Mouse (Mus musculus) G1E (cell line): ENCODE data around the gene Kntc1. TPM values are rescaled to one million over a fixed set of nuclear protein-coding genes. Genes with fewer than 3 reads are reported as not detected.

ENCODE experiments used
- ATAC-seq: 2 replicates; pipeline ENCODE4 v1.8.0; 2016; ENCODE audit warnings: mild to moderate bottlenecking; ENCODE audit not compliant: insufficient number of reproducible peaks, poor library complexity, low FRiP score, severe bottlenecking; ENCODE audit errors: extremely low read depth
- DNase-seq: peaks from one replicate; pipeline ENCODE4 v3.0.0; 2012; ENCODE audit warnings: low spot score
- H3K27me3 ChIP-seq: 2 replicates; pipeline ENCODE4 v1.6.1; 2012; ENCODE audit warnings: mild to moderate bottlenecking, low read length, inconsistent platforms; ENCODE audit not compliant: insufficient read depth
- H3K36me3 ChIP-seq: replicated peaks from 2 replicates; pipeline ENCODE3; 2012; ENCODE audit warnings: mild to moderate bottlenecking, inconsistent platforms
- H3K4me1 ChIP-seq: 2 replicates; pipeline ENCODE4 v1.6.1; 2012; ENCODE audit warnings: low read depth, low read length, inconsistent platforms, mixed read lengths; ENCODE audit not compliant: insufficient read depth
- H3K4me3 ChIP-seq: 2 replicates; pipeline ENCODE4 v1.5.1; 2012; ENCODE audit warnings: low read depth, mild to moderate bottlenecking, inconsistent platforms, low read length, moderate library complexity, mixed read lengths
- H3K9me3 ChIP-seq: replicated peaks from 2 replicates; pipeline ENCODE4 v1.6.1; 2012; ENCODE audit warnings: inconsistent platforms
- CTCF ChIP-seq: IDR thresholded peaks from 2 replicates; pipeline ENCODE4 v1.5.1; 2012; ENCODE audit warnings: low read depth, low read length, inconsistent platforms, mixed read lengths
- GATA1 ChIP-seq: IDR thresholded peaks from 2 replicates; pipeline ENCODE4 v1.6.1; 2012; ENCODE audit warnings: borderline replicate concordance, low read length, inconsistent platforms, mixed read lengths
- GATA2 ChIP-seq: IDR thresholded peaks from 2 replicates; pipeline ENCODE4 v1.6.1; 2012; ENCODE audit warnings: low read depth, low read length, inconsistent platforms, borderline replicate concordance
- POLR2AphosphoS5 ChIP-seq: IDR thresholded peaks from 2 replicates; pipeline ENCODE4 v1.6.1; 2012; ENCODE audit warnings: low read depth, low read length, inconsistent platforms; ENCODE audit not compliant: insufficient replicate concordance
- TAL1 ChIP-seq: conservative IDR thresholded peaks from 2 replicates; pipeline ENCODE4 v1.6.1; 2012; ENCODE audit warnings: low read depth, low read length, inconsistent platforms, mixed read lengths
- polyA plus RNA-seq: library from polyadenylated mRNA; stranded (reverse); fragments of >175 nt; gene quantifications from 2 replicates; pipeline ENCODE4 v1.2.3, GENCODE M21; 2012
- total RNA-seq, 2 experiments: library from RNA; stranded (forward) in 1 of 2; stranded (reverse) in 1 of 2; fragments of 200-1000 nt in 1 of 2; fragments of >200 nt in 1 of 2; fragmentation: Nextera tagmentation in 1 of 2; gene quantifications; 2 replicates each; pipeline ENCODE4 v1.2.3; 2014 to 2017

Gene Kntc1
- total and polyA plus RNA-seq, 3 experiments = 3.8 to 117 (median 68.0) TPM

DNA sequence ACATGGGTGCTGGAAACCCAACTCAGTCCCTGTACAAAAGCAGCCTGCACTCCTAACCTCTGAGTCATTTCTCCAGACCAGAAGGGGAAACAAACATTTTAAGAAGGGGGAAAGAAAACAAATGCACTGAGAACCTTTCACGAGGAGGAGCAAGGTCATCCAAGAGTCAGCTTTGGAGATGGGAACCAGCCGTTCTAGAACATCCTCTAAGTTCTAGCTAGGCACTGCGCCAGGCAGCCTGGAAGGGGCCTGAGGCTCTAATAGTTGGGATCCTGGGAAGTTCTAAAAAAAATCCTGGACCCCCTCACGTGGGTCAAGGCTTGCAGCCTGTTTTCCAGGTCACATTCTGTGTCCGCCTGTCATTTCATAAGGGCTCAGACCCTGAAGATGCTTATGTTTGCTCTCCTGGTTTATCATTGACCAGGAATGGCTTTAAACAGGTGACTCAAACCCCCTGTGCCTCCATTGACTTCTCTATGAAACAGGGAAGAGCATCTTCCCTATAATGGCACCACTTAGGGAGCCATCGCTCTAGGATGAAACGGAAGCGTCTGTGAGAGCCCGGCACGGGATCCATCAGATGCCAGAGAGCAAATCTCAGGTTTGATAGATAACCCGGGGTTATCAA lies 104.5 kb downstream of the Kntc1 start:
- H3K4me1 ChIP-seq = no peaks in the 10 kb centered on the region

DNA sequence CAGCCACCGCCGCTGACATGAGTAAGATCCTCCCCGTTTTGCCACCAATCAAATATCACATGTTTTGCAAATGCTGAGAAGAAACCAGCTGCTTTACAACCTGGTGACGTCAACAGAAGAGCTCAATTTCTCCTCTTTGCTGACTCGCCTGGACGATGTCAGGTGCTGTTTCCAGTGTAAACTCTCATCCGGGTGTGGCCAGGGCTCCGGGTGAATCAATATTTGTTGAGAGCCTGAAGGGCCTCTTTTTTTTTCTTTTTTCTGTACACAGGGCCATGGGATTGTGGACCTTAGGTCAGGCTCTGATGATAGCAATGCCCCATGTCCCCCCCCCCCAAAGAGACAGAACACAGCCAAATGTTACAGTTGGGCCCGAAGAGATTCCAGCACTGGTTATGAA lies 105.0 kb downstream of the Kntc1 start:
- Histone ChIP-seq H3K4me1 (no peaks in the 10 kb centered on the region), H3K4me3 (no peak overlapping the region), H3K27me3 (peaks cover 12% of the 10 kb centered on the region), H3K36me3 (no peaks in the 10 kb centered on the region), H3K9me3 (no peaks in the 10 kb centered on the region)
- ATAC-seq (no peak), DNase-seq (no peak)
- TF ChIP-seq GATA2 (no peak), CTCF (no peak), TAL1 (no peak), POLR2AphosphoS5 (no peak)

More for the DNA sequence above, 104.5 kb downstream of the Kntc1 start:
- Histone ChIP-seq H3K36me3 (no peaks in the 10 kb centered on the region), H3K27me3 (peaks cover 12% of the 10 kb centered on the region), H3K9me3 (no peaks in the 10 kb centered on the region), H3K4me3 (no peak overlapping the region)
- TF ChIP-seq TAL1 (no peak), GATA2 (no peak)
- ATAC-seq (no peak), DNase-seq (no peak)

DNA sequence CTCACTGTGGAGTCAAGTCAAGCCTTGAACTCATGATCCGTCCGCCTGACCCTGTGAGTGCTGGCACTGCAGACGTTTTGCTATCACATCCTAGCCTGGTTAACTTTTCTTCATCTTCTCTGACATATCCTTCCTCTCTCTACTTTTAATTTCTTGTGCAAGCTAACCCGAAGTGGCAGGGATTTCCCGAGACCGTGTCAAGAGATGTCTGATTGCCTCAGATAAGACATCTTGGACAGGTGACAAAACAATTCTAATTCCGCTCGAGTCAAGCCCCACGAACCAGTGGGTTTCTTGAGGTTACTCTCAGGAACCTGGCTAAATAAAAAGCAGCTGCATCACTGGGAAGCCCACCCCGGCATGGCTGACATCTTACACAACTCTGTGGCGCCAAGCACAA lies 109.3 kb downstream of the Kntc1 start:
- ATAC-seq (no peak), DNase-seq (no peak)
- Histone ChIP-seq H3K9me3 (no peaks in the 10 kb centered on the region), H3K4me3 (no peak overlapping the region), H3K4me1 (no peaks in the 10 kb centered on the region), H3K27me3 (peaks cover 12% of the 10 kb centered on the region), H3K36me3 (no peaks in the 10 kb centered on the region)
- TF ChIP-seq CTCF (no peak), GATA2 (no peak), POLR2AphosphoS5 (no peak), GATA1 (no peak), TAL1 (no peak)

DNA sequence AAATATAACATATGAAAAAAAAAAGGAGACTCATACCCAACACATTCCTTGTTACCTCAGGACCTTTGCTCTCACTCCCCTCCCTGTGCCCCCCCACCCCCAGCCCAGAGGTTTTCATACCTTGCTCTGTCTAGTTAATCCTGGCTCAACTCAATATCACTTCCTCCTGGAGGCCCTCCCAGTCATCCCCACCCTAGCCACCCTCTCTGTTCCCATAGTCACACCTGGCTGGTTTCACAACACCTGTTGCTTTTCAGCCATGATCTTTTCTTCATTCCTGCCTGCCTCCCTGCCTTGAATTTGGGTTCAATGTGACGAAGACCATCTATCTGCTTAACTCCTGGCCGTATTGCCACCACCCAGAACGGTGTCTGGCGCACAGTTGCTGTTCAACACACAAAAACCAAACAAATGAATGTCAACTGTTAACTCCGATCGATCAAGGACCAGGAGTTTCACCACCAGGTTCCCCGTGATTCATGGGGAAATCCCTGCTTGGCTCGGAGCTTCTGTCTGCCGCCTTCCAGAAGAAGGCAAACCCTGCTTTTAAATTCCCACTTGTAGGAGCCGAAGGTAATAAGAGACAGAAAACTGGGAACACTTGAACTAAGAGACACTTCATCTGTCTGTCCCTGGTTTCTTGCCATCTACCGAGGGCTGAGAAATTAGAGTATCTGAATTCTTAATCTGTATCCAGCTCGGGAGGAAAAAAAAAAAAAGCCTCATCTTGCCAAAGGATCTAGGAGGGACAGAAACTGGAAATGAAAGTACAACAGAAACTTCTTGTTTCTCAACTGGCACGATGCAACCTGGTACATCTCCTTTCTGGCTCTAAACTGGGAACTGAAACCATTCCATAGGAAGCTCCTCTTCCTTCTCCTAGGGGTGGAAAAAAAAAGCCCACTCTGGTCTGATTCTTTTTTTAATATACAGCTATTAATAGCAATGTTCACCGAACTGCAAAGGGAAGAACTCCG lies 113.1 kb downstream of the Kntc1 start:
- Histone ChIP-seq H3K36me3 (no peaks in the 10 kb centered on the region), H3K9me3 (no peaks in the 10 kb centered on the region), H3K4me3 (no peak overlapping the region), H3K4me1 (no peaks in the 10 kb centered on the region), H3K27me3 (peaks cover 4% of the 10 kb centered on the region; the same call in 1 of the 2 replicates)
- DNase-seq = no peak
- ATAC-seq = no peak
- no peak for TF ChIP-seq GATA2
- no peak for TF ChIP-seq TAL1
- no peak for TF ChIP-seq POLR2AphosphoS5
- TF ChIP-seq CTCF = no peak

DNA sequence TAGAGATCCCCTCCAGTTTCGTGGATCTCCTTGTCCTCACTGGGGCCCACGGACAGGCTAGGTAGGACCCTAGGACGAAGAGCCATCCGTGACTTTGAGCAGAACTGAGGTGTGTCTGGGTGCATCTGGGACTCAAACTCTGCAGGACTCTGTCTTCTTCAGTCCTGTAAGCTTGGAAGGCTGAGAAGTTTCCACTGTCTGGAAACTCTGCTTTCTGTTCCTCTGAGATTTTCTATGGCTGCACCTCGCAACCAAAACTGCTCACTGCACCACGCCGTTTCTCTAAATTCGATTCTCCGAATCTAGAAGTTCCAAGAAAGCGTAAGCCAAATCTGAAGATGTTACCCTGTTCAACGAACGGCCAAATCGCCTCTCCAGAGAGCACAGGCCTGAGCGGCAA lies 114.4 kb downstream of the Kntc1 start:
- Histone ChIP-seq H3K4me1 (no peaks in the 10 kb centered on the region), H3K36me3 (no peaks in the 10 kb centered on the region), H3K9me3 (no peaks in the 10 kb centered on the region), H3K27me3 (peaks cover 5% of the 10 kb centered on the region; the same call in 1 of the 2 replicates), H3K4me3 (no peak overlapping the region)
- no peak for ATAC-seq
- DNase-seq = no peak
- no peak for TF ChIP-seq GATA2
- TF ChIP-seq TAL1 = no peak
- no peak for TF ChIP-seq POLR2AphosphoS5
- no peak for TF ChIP-seq CTCF
- TF ChIP-seq GATA1 = no peak

DNA sequence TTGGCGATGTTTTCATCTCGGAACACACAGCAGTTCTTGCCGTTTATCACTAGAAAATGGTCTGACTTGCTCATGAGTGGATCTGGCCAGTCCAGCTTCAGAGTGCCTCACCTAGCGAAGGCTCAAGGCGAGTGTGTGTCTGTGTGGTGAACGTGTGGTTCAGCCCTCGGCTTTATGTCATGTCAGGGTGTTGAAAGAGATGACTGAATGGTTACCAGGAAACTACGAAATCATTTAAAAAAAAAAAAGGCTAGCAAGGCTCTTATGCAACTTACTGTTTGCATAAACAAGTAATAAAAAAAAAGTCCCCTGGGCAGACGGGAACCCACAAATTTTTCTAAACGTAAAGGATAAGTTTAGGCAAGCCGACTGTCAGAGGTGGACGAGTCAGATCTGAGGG lies 115.8 kb downstream of the Kntc1 start, which contains the start of gene Hcar2:
Hcar2 (minus strand) TSS at position 135 of the 400 bp plus-strand sequence.
- Histone ChIP-seq H3K36me3 (no peaks in the 10 kb centered on the region), H3K27me3 (peaks cover 5% of the 10 kb centered on the region; the same call in 1 of the 2 replicates), H3K4me3 (no peak within 1 kb of the TSS), H3K4me1 (no peaks in the 10 kb centered on the region), H3K9me3 (no peaks in the 10 kb centered on the region)
- DNase-seq (no peak), ATAC-seq (no peak)
- TF ChIP-seq POLR2AphosphoS5 (no peak), GATA1 (no peak), GATA2 (no peak), TAL1 (no peak), CTCF (no peak)
